Mouse (Mus musculus): ENCODE results near the gene Gm21976. TPM values are rescaled to one million over a fixed set of nuclear protein-coding genes. Genes with fewer than 3 reads are reported as not detected.

Gm21976 gene
- total RNA-seq, 2 experiments from 2014 or later, result not detected

- DNase-seq (ENCODE audit: low spot score in 2 of 2), result no peak
Observed at GRCm38 (mm10) chr13:98353709-98354089, 74.0 kb downstream of the Gm21976 start.

GRCm38 (mm10) chr13:98354090-98354801 is 74.6 kb downstream of the Gm21976 start, which contains the start of gene Foxd1:
Gene Foxd1 (plus strand): TSS chr13:98354242.
- peak in 1 of 2 experiments; percentile 18 for DNase-seq (ENCODE audit: low spot score in 2 of 2)

- no peak for DNase-seq (ENCODE audit: low spot score in 2 of 2)
Observed at GRCm38 (mm10) chr13:98354871-98355558, 75.3 kb downstream of the Gm21976 start.

- no peak for DNase-seq (ENCODE audit: low spot score in 2 of 2)
Observed at GRCm38 (mm10) chr13:98355559-98356111, 75.9 kb downstream of the Gm21976 start.

- DNase-seq (ENCODE audit: low spot score in 2 of 2), result no peak
Observed at GRCm38 (mm10) chr13:98356176-98356972, 76.7 kb downstream of the Gm21976 start.

Other genes starting within 250 kb of the Gm21976 start
- 10 to 100 TPM; 31.2 to 47.6 TPM for gene Arhgef28, start 73.4 kb upstream of the Gm21976 start, total RNA-seq (2021)
- 10 to 100 TPM; 26.0 to 29.6 TPM for gene Utp15, start 16.8 kb upstream of the Gm21976 start, total RNA-seq (2021)
- gene Ankra2, start 16.8 kb upstream of the Gm21976 start, total RNA-seq (2021), result 10 to 100 TPM; 35.3 to 36.2 TPM
- 100 to 1,000 TPM; 464 TPM for gene Btf3, start 37.1 kb downstream of the Gm21976 start, total RNA-seq (2021)
- gene Foxd1, start 74.4 kb downstream of the Gm21976 start, total RNA-seq (2021), result 1 to 10 TPM; 2.3 to 3.7 TPM
- under 1 TPM in 1 of 2 experiments, not detected in 1; 0.68 TPM for gene Gm10320, start 212.1 kb downstream of the Gm21976 start, total RNA-seq (2021)

Data from adrenal gland, postnatal 4 days (tissue).